Mouse (Mus musculus): Measurements from ENCODE around the gene Larp6.
A peak's percentile ranks its signal among the peaks of the same experiment; 100 is the strongest.

Larp6 gene

DNA sequence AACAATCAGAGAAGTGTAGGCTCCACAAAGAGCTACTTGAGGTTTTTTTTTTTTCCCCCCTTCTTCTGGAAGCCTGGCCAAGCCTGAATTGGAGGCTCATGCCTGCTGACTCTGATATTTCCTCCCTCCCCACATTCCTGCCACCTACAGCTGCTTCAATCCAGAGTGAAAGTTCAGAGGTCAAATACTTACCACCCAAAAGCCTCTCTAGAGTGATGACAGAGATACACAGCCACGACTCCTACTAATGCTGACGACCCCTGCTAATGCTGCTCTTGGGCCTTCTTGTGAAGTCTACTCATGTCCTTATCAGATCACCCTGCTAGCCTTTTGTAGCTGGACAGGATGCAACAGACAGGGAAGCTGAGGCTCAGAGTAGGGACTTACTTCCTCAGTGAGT is 52.4 kb downstream of the Larp6 start:
- no peak for DNase-seq

DNA sequence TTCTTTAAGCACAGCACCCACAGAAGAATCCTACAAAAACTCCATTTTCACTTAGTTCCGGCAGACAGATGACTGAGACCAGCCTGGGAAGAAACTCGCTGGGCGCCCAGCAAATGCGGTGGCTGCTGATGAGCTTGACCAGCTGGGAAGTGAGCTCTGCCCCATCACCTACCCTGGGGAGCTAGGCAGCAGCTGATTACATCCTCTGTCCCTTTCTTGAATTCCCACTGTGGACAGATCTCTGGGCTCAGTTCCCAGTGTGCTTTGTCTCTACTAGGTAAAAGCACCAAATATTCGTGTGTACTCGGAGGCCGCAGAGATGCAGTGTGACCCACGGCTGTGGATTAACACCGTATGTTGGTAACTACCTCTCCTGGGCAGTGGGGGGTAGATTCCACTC is 55.6 kb downstream of the Larp6 start:
- DNase-seq: peak; percentile 29 to 44

DNA sequence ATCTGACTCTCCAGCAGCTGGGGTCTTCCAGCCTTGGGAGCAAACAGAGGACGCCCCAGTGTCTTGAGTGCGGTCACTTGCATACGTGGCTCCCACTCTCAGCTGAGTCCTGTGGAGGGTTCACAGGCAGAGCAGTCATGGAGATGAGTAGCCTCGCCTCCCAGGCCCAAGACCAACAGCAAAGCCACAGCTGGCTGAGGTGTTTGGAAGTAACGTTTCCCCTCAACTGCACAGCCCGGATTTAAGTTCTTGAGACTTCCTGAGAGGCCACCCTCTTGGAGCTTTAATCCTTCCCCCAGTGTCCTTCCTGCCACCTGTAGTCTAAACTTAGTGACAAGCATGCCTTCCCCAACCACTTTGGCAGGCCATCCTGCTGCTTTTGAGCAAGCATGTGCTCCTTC is 56.9 kb downstream of the Larp6 start:
- DNase-seq: no peak

GRCm38 (mm10) chr9:60773713-60774112 is 60.9 kb downstream of the Larp6 start:
- DNase-seq: no peak

DNA sequence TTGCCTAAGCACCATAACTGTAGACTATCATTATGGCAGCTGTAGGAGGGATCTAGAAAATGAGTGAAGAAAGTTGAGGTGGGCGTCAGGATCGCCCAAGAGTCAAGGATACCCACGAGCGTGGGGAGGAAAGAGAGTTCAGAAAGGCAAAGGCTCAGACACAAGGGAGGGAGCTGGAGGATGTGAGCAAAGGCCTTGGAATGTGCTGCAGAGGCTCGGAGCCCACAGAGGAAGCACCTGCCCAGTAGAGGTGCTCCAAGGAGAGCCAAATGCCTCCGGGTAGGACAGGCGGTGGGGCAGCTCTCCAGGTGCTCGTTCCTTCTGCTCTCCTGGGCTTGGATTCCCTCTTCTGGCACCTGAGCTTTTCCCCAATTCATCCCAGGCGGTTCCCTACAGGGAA is 64.1 kb downstream of the Larp6 start:
- DNase-seq: no peak

DNA sequence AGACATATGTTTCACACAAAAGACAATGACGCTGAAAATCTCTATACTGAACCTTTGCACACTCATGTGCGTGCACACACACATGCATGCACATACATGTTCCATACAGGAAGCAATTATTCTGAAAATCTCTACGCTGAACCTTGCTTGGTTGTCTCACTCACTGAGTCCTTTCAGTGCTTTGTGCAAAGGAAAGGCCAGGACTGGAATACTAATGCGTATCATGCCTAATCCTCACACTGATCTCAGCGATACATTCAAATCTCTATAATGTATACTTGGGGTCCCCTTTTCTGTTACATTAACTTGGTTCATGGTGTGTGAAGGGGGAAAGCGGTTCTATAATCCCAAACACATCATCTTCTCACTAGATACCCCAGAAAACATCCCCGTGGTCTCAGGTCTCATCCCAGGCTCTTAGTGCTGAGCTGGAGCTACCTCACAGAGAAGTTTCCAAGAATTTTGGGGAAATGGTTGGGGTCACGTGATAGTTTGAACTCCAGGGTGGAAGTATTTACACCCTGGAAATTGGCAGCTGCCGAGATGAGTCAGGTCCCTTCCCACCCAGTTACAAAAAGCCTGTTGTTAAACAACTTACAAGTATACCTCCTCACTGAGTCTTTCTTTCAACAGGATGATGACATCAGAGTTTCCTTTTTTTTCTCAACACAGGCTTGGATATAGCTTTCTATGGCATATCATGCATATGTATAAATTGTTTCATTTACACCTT is 69.4 kb downstream of the Larp6 start:
- no peak for DNase-seq

DNA sequence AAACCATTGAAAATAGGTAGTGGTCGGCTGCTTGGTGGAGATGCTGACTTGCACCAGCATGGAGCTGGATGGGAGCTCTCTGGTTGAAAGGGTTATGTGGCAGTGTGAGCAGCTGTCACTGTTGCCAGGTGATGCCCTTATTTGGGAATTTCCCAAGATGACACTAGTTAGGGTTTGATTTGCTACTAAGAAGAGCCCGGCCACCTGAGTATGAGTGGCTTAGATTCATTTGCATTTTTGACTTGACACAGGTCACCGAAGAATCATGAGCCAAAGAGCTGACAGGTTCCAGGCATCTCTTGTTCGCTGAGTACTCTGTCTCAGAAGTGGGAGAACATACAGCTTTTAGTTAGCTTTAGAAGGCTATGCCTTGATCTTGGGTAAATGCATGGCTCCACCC is 72.3 kb downstream of the Larp6 start:
- DNase-seq: no peak

- no peak for DNase-seq
These were observed 74.8 kb downstream of the Larp6 start for GRCm38 (mm10) chr9:60787517-60788110.
